Mouse (Mus musculus) cerebellum, adult 2 months (tissue): ENCODE results near the gene Tenm2.

ENCODE experiments used
- CTCF ChIP-seq: fragments of 200-500 bp; IDR thresholded peaks from 2 replicates; pipeline ENCODE4 v1.5.1; 2011; ENCODE audit warnings: low read depth, mild to moderate bottlenecking, control low read depth, low read length, moderate library complexity, borderline replicate concordance; ENCODE audit not compliant: insufficient read depth
- POLR2A ChIP-seq: fragments of 200-500 bp; IDR thresholded peaks from 2 replicates; pipeline ENCODE4 v1.6.1; 2011; ENCODE audit warnings: low read length, control low read depth, borderline replicate concordance; ENCODE audit not compliant: insufficient read depth

- TF ChIP-seq POLR2A (no peak), CTCF (no peak)
Measured at GRCm38 (mm10) chr11:35980411-35980917, 1255.3 kb downstream of the Tenm2 start, which contains the start of gene Wwc1.
